Mouse (Mus musculus): ENCODE data around the gene Tbc1d4.

DNA sequence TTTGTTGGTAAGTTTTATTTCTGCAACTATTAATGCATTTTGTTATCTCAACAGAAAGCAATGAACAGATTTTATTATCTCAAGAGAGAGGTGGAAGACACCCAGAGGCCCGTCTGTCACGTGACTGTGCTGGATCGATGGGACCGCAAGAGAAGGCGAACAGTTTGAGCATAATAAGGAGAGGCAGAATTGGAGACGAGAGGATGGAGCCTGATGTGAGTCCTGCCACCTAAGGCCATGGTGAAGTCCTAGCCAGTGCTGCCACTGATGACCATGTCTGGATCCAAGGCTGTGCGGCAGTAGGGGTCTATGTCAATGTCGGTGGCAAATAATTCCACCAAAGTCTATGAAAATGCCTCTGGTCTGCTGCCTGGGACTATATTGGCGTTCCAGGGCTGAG is 12.3 kb downstream of the Tbc1d4 start:
- TF ChIP-seq CTCF (conservative IDR thresholded peaks at IDR 0.05 in 1 of 2, IDR thresholded peaks at IDR 0.05 in 1 of 2; ENCODE audit: low read depth in 2 of 2, low read length in 2 of 2) (no peak), MXI1 (IDR thresholded peaks at IDR 0.05; ENCODE audit: low read depth, low read length) (no peak), EP300 (IDR thresholded peaks at IDR 0.05; ENCODE audit: low read length) (no peak), BHLHE40 (IDR thresholded peaks at IDR 0.05; ENCODE audit: low read depth, low read length) (no peak), MAX (IDR thresholded peaks at IDR 0.05; ENCODE audit: low read length) (no peak), SMC3 (IDR thresholded peaks at IDR 0.05; ENCODE audit: low read depth, low read length) (no peak), UBTF (IDR thresholded peaks at IDR 0.05; ENCODE audit: low read depth, low read length) (no peak)

Data from CH12.LX (cell line).